Mouse (Mus musculus) brain, embryonic 14.5 days (tissue): ENCODE data around the gene Zfp1. TPM values are rescaled to one million over a fixed set of nuclear protein-coding genes. Genes with fewer than 3 reads are reported as not detected.
A peak's percentile ranks its signal among the peaks of the same experiment; 100 is the strongest.

Source experiments
- DNase-seq: peaks from one replicate; pipeline ENCODE4 v3.0.0-alpha.2; 2011; ENCODE audit warnings: low read depth
- CTCF ChIP-seq: fragments of 200-500 bp; IDR thresholded peaks from 2 replicates; pipeline ENCODE4 v1.5.1; 2012; ENCODE audit warnings: inconsistent platforms, mild to moderate bottlenecking, moderate library complexity, borderline replicate concordance; ENCODE audit not compliant: insufficient read depth, insufficient read length; ENCODE audit errors: extremely low read depth
- POLR2A ChIP-seq: fragments of 200-500 bp; IDR thresholded peaks from 2 replicates; pipeline ENCODE4 v1.6.1; 2012; ENCODE audit warnings: mild to moderate bottlenecking, inconsistent platforms, borderline replicate concordance; ENCODE audit not compliant: poor library complexity, insufficient read depth, insufficient read length, severe bottlenecking; ENCODE audit errors: extremely low read depth
- polyA plus RNA-seq: library from polyadenylated mRNA; depleted of rRNA; stranded (reverse); fragments of >200 nt; gene quantifications from 2 replicates; pipeline ENCODE4 v1.2.3, GENCODE M21; 2012; rRNA removed

Gene Zfp1
- polyA plus RNA-seq, 1 experiment = 25.9 TPM

DNA sequence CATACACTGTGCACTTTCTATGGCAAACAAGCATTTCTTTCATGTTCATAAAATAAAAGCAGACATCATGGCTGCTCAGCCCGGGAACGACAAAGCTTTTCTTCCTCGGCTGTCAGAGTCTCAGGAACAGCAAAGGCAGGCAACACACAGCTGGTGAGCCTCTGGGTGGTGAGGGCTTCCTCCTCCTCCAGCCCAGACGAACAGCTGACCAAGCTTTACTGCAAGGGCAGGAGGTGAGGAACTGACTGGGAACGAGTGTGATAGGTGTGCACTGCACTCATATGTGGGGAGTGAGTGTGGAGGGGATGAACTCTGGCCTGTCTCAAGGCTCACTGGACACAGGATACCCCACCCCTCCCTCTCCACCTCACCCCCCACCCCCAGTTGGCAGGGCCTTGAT lies 75.7 kb downstream of the Zfp1 start:
- TF ChIP-seq CTCF (no peak), POLR2A (no peak)
- peak; percentile 28 for DNase-seq

DNA sequence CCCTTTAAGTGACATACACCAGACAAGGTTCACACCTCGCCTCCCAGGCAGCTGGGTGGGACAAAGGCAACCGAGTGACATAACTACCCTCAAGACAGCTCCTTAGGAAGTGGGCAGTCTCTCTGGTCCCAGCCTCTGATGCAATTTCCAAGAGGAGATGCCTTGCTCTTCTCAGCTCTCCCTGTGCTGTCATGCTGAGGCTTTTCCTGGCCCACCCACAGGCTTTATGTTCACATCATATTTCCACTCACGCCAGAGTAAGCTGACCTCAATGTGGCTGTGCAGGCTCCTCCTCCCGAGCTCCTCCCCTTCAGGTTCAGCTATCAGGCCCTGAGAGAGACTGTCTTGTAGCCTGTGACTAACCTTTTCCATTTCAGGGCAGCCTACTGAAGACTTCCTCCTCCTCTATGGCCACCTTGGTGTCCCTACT lies 76.9 kb downstream of the Zfp1 start:
- no peak for TF ChIP-seq CTCF
- no peak for TF ChIP-seq POLR2A

More for the DNA sequence above, 76.9 kb downstream of the Zfp1 start:
- no peak for DNase-seq

Other genes starting within 250 kb of the Zfp1 start
- gene Fa2h, start 249.6 kb upstream of the Zfp1 start, polyA plus RNA-seq = 0.20 and 0.37 TPM in 2 replicates
- gene Wdr59, start 121.3 kb upstream of the Zfp1 start, polyA plus RNA-seq = 14.2 and 16.0 TPM in 2 replicates
- gene Znrf1, start 107.3 kb upstream of the Zfp1 start, polyA plus RNA-seq = 237 and 293 TPM in 2 replicates
- 0.58 and 0.68 TPM in 2 replicates for gene Ldhd, start 13.0 kb upstream of the Zfp1 start, polyA plus RNA-seq
- 0.10 and 0.22 TPM in 2 replicates for gene Ctrb1, start 47.6 kb downstream of the Zfp1 start, polyA plus RNA-seq
- gene Bcar1, start 100.4 kb downstream of the Zfp1 start, polyA plus RNA-seq = 101 and 113 TPM in 2 replicates
- 65.0 and 97.6 TPM in 2 replicates for gene Cfdp1, start 210.9 kb downstream of the Zfp1 start, polyA plus RNA-seq
- 3.8 and 4.1 TPM in 2 replicates for gene Tmem170, start 233.3 kb downstream of the Zfp1 start, polyA plus RNA-seq